Mouse (Mus musculus) Muller cell, postnatal 12 days (primary cell): ENCODE measurements around the gene Rell1.

Experiments
- DNase-seq: peaks from one replicate; pipeline ENCODE4 v3.0.0-alpha.2; 2015; ENCODE audit errors: inconsistent ontology term

Rell1 gene

DNA sequence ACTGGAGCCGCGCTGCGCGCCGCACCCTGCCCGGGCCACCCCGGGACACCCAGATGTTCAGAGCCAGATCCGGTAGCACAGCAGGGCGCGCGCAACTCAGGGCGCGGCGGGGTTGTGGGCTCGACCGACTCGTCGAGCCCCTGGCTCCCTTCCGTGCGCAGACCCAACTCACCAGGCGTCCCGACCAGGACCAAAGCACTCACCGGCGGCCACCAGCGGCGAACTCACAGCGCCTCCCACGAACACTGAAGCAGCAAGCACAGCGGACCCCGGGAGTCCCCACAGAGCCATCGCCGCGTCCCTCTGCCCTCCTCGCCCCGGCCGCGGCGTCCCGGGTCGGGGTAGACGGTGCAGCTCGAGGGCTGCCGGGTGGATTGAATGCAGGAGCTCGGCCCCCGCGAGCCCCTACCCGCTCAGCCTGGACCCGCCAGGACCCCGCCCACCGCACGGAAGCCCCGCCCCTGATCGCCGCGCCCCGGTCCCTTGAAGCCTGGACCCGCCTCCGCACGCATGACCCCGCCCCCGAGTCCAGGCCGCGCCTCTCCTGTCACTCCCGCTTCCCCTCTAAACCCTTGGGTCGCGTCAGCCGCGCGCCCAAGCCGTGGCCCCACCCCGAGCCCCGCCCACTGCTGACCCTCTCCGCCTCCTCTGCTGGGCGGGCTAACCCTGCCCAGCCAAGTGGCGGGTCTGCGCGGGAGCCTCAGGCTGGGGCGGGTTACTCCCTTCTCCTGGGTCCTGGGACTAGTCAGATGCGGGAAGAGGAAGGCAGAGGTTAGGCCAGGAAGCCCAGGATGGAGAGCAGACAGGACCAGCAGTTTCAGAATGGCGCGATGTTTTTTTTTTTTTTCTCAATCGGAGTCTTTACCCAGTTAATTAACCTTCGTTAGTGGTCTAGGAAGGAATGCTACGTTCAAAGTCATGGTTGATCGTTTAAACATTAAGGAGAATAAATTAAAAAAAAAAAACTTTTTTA lies at the start of gene Rell1:
Gene Rell1 (minus strand): TSS at position 455 of the 973 bp plus-strand sequence.
- peak; percentile 99 for DNase-seq

DNA sequence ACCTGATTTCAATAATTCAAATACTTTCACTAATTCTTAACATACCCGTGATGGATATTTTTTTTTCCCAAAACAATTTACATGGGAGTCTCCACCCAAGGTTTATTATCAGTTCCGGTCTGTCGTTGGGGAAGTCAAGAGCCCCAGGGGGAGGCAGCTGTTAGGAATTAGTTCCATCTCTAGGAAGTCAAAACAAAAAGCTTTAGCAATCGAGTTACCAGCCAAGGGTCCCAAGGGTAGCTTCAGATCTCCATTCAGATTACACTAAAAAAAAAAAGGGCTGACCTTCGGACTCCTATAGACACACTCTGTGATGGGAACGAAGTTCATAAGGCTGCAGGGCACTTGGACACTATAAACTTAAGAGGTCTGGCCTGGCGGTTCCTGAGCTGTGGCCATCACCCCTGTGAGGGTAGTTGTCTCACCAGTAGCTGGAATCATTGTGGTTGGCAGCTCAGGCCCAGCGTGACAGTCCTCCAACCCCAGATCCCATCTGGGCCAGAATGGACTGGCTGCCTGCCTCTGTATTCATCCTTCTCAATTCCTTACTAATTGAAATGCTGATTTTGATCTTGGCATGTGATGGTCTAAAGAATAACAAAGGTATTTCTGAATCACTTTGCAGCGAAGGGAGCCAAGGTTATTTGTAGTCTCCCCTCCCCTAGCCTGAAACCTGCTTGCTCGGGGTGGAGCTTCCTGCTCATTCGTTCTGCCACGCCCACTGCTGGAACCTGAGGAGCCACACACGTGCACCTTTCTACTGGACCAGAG lies 44.1 kb upstream of the Rell1 start:
- DNase-seq = no peak

DNA sequence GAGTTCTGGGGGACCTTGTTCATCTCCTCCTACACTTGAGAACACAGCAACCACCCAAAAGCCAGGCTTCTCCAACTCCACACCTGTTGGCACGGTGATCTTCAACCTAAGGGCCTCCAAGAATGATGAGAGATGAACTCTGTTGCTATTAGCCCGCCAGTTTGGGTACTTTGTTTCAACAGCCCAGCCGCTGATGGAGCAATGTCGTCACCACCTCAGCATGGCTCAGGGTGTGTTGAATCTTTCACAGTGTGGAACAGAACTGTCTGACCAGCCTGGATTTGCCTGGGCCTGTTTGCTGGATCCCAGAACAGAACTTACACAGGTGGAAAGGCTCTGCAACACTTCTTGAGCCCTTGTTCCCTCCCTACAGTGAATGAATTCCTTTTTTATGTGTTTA lies 37.9 kb upstream of the Rell1 start:
- no peak for DNase-seq

DNA sequence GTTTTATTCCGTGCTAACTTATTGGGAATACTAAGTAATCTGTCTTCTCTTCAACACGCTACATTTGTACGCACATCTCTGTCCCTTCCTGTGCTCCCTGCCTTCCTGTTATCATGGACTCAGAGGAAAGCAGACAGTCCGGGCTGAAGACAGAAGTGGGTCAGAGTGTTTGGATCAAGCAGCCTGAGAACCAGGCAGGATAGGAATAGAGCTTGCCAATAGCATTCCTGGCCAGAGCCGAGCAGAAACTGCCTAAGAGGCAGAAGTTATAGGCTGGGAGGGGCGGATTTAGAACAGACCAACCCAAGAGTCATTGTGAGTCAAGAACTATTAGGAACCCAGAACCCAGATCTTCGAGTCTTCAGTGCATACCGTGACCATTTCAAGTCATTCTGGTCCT lies 34.6 kb upstream of the Rell1 start:
- DNase-seq = no peak

DNA sequence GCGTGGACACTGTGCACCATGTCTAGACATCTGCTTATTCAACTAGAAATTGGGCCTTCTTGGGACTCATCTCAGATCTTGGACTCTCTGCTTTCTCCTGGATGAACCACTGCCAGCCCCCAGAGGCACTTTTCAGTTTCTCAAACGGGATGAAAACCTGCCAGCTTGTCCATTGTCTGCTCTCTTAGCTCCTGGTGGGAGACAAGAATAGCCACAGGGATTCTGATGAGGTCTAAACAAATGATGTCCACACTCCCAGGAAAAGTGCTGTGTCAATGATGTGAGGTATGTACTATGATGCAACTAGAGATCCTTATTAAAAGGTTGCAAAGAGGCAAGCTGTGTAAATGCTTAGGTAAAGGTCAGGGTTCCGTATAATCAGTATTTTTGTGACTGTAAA lies 25.2 kb upstream of the Rell1 start:
- DNase-seq = peak; percentile 65

DNA sequence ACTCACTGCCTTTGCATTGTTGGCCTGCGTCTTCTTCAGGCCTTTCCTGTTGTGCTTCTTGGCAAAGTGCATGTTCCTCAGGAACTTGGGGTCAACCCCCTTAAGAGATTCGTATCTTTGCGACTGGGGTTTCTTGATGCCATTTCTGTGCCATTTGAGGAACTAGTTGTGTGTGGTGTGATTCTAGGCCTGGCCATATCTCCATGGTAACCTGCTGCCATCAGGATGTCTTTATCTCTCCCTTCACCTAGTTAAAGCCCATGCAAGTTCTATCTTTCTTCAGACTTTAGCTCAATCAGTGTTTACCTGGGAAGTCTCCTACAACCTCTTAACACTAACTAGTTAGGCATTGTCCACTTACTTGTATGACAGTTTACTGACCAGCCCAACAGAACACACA lies 22.0 kb upstream of the Rell1 start:
- no peak for DNase-seq

DNA sequence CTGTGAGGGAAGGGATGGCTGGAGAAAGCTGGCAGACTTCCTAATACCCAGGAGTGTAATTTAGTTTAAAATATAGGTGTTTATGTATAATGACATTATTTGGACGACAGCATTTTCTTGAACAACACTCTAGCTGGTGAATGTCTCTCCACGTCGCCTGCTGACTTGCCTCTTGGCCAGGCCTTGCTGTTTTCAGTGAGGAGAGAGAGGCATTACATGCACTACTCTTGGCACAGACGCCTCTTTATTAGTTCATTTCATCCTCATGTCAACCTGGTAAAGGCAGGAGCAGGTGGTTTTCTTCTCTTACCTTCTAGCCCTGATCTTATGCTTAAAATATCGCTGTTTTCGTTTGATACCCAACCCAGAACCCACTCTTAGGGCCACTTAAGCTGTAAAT lies 17.6 kb upstream of the Rell1 start:
- DNase-seq = no peak

DNA sequence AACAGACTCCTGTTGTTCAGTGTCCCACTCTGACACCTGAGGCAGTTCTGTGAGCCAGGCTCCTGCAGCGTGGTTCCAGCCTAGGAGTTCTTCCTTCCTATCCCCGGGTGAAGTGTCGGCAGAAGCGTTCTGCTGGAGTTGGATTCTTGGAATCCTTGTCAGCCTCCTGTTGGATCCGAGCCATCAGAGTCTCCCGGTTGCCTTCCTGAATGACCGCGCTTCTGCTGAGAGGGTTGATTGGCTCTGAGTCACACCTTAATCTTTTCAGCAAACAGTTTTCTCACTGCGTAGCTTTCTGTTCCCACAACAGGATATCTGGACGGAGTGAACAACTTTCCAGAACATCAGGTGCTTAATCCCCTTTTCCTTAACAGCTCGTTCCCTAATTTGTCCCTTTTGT lies 13.6 kb upstream of the Rell1 start:
- DNase-seq = peak; percentile 36

DNA sequence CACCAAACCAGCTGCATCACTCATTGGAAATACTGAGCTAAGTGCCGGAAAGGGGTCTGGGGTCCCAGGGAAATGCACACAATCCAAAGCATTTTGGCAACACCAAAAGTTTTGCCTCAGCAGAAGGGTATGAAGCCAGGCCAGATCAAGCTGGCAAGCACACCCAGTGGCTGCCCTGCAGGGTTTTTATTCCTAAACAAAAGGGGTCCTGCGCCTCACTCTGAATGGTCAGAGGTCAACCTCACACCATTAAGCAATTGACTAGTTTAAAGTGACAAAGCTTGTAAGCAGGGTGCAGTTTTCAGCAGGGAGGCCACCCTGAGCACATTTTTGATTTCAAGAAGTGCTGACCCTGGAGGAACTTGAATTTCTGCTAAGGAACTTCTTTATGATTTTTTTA lies 2.3 kb upstream of the Rell1 start:
- DNase-seq = no peak

DNA sequence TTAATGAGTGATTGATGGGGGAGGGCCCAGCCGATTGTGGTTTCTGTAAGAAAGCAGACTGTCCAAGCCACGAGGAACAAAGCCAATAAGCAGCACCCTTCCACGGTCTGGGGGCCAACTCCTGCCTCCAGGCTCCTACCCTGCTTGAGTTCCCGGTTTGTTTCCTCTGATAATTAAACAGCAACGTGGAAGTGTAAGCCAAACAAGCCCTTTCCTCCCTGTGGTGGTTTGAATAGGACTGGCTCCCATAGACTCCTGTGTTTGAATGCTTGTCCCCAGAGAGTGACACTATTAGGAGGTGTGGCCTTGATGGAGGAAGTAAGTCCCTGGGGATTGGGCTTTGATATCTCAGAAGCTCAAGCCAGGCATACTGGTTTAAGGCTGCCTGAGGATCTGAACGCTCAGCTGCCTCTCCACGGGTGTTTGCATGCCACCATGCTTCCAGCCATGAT lies 1.6 kb upstream of the Rell1 start:
- peak; percentile 51 for DNase-seq

DNA sequence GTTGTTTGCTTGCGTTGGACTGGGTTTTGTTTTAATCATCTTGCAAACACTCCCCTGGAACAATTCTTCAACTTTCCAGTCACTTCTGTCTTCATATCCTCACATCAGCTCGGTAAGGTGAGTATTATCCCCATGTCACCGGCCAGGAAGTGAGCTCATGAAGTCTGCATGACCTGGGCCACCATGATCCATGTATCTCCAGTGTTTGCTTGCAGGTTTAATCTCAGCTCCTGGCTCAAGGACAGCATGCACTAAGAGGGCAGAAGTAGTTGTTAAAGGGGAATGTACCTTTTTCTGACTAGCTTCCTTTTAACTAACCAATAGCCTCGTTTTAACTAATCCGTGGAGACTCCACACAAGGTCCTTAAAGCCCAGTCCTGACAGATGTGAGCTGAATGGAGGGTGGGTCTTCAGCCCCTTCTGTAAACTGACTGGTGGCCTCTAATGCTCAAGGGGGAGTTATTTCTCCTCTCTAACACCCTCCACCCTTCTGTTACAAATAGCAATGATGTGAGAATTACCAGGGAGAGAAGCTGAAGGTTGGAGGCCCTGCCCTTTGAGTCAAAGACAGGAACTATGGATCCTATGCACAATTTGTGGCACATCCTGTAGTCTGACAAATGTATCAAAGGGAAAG lies 897 bp upstream of the Rell1 start:
- no peak for DNase-seq

DNA sequence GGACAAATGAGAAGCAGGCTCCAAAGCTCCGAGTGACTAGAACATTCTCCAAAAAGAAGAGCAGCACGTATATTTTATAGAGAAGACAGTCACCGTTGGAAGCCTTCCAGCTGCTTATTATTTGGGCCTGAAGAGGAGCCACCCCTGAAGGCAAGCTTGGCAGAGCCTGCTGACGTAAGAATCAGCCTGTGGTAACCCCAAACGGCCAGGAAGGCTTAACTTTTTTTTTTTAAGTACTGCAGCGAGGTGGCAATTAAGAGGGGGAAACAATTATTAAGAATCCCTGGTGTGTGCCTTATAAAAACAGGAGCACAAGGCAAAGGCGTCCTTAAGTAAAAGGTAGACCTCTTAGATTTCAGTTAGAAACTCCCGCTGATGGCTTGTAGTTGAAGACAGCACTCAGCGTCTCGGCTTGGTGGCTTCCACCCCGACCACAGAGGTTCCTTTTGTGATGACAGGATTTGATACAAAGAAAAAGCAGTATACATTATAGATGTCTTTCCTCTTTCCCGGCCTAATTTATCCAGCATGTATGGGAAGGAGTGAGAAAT lies 1.0 kb downstream of the Rell1 start:
- DNase-seq = peak; percentile 45

DNA sequence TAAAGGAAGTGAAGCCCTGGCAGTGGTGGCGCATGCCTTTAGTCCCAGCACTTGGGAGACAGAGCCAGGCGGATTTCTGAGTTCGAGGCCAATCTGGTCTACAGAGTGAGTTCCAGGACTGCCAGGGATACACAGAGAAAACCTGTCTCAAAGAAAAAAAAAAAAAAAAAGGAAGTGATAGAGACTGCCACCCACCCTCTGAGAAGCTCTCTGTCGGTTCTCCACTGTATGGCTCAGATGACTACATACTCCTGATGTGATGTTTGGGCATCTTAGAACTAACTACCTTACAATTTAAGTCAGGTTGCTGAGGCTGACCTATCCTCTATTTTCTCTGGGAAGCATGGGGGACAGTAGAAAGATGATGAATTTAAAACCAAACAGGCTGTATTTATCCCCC lies 2.3 kb downstream of the Rell1 start:
- no peak for DNase-seq

DNA sequence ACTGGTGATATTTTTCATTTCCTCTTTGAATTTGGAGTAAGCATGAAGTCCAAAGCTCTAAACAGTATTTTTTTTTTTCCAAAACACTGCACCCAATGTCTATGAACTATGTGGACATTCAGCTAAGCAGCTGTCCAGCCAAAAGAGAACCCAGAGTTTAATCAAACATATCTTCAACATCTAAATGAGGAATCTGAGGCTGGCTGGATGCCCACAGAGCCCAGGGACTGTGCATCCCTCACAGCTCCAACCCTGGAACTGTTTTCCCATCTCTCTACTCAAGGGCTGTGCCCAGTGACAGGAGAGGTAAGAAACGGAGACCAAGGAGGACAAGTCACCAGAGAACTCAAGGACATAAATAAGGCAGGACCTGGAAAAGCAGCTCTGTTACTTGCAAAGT lies 2.8 kb downstream of the Rell1 start:
- peak; percentile 27 for DNase-seq

DNA sequence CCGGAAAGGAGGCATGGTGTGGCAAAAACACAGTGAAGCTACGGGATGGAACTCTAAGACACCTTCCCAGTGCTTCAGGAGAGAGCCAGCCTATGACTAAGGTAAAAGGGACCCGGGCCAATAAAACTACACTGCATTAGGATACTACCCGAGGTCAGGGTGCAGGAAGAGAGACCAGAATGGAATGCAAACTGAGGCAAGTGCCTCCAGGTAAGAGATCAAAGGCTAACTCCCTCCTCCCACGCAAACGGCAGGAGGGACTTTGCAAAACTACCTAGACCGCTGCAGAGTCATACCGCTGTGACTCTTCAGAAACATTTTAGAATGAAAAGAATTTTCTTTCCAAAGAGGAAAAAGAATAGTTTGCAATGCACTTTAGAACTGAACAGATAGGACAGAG lies 4.1 kb downstream of the Rell1 start:
- no peak for DNase-seq

DNA sequence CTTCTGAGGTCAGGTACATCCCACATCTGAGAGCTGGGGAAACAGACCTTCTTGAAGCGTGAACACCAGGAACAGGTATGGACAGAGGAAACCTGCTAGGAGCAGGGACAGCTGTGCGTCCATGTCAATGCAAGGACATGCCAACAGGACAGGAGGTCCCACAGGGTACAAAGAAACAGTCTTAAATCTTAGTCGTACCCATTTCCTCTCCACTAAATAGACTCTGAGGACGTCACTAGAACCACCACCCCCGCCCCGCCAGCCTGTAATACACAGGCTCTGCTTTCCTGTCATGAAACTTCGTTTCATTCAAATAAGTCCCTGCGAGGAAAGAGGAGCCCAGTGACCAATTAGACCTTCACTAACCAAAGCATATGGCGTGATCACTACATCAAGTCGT lies 7.0 kb downstream of the Rell1 start:
- DNase-seq = no peak

DNA sequence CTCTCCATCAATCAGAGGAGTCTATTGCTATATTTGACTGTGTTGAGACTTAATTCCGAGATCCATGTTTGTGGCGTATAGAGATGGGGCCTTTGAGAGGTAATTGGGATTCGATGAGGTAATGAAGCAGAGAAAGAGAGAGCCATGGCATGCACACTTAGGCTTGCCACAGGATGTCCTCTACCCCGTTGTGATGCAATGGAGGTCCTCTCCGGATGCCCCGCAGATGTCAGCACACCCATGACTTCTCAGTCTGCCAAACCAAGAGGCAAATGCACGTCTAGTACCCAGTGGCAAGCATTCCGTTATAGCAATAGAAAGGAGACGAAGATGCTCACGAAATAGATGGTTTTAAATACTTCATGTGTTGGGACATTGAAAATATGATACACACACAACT lies 8.1 kb downstream of the Rell1 start:
- no peak for DNase-seq

DNA sequence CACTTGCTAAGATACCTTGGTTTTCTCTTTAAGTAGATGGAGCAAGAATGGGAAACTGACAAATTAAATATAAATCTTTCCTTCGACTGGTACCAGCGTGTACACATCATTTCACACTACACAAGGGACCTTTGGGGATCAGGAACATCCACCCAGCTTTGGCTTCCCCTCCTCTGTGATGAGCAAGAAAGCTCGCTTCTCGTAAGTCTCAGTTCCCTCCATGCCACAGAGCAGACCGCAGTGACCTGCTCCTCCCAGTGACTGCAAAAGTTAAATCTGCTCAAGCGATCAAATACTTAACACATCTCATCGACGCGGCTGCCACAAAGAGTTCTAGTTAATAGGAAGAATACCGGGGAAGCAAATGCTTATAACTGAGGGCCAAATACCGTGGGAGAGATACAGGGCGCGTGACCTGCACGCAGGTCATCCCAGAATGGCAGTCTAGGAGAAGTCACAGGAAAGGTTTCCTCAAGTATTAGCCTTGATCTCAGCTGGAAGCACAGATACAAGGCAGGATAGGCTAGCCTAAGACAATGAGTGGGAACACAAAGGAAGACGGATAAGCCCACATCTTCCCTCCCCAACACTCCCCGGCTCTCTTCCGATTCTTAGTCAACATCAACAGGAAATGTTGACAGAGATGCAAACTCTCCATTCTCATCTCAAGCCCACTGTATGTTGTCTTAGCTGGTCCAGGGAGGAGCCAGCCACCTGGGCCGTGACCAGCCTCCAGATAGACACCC lies 9.6 kb downstream of the Rell1 start:
- no peak for DNase-seq

DNA sequence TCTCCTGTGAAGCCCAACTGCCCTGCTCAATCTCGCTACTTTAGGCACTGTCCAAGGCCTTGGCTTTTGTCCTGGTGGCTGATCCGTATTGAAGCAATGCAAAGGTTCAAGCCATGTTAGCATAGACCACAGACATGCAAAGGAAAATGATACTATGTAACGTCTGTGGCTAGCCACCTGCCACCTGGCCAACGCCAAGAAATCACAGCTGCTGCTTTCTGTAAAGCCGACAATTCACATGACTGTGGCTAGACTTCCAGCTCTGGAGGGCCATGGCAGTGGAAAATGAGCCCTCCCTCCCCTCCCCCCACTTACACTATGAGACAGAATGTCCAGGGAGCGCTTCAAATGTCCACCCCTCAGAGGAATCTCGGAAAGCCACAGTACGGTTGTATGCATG lies 11.1 kb downstream of the Rell1 start:
- DNase-seq = no peak

DNA sequence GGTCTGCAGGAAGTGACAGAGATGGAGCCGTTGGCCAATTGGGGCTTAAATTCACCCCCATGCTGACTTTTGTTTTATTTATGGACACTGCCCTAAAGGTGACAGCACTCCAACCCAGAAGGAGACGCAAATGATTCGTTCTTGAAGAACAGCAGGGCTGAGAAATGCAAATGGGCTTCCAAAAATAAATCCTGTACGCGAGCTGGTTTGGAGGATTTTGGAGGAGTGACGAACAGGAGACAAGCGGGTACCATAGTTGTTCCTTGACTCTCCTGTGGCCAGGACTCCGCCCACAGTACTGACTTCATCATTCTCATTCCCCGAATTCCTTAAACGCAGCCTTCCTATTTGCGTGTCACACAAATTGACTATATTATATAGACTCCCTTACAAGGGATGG lies 12.3 kb downstream of the Rell1 start:
- no peak for DNase-seq

DNA sequence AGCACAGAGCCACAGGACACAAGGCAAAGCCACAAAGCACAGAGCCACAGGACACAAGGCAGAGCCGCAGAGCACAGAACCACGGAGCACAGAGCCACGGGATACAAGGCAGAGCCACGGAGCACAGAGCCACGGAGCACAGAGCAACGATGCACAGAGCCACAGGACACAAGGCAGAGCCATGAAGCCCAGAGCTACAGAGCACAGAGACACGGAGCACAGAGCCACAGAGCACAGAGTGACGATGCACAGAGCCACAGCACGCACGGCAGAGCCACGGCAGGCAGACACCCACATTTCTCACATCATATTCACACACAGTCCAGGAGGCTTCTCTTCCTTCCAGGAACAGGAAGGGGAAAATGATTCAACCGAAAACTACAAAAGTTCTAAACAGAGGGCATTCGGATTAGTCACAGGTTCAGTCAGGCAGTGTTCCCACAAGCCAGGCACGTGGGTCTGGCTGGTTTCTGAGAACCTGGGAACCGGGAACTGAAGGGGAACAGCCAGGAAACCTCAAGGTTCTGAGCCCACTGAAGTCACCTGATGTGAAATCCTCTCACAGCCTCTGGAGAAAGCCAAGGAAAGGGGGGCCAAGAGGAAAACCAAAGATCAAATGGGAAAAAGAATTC lies 15.2 kb downstream of the Rell1 start:
- DNase-seq = peak; percentile 34
